Mouse (Mus musculus): Measurements from ENCODE around the gene Nckap5.

The Nckap5 gene

DNA sequence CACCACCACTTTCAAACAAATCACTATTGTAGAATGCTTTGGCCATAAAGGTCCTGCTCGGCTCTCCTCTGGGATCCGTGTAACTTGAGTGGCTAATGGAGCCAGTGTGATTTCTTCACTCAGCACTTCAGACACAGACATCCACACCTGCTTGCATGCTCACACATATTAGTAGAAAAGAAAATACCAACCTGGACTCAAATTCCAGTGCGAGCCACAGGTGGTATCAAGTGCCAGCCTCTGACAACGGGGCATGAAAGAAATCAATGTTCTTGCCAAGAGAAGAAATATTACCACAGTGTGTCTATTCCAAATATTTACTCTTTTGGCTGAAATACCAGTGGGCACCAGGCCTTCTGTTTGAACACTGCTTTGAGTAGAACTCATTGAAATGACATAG lies 208.6 kb downstream of the Nckap5 start:
- no peak for DNase-seq (ENCODE audit: low spot score in 2 of 2)

GRCm38 (mm10) chr1:126617464-126618041 lies 213.0 kb downstream of the Nckap5 start:
- no peak for DNase-seq (ENCODE audit: low spot score in 2 of 2)

GRCm38 (mm10) chr1:126616964-126617363 lies 213.6 kb downstream of the Nckap5 start:
- no peak for DNase-seq (ENCODE audit: low spot score in 2 of 2)

- no peak for DNase-seq (ENCODE audit: low spot score in 2 of 2)
Measured at GRCm38 (mm10) chr1:126612916-126613315, 217.7 kb downstream of the Nckap5 start.

DNA sequence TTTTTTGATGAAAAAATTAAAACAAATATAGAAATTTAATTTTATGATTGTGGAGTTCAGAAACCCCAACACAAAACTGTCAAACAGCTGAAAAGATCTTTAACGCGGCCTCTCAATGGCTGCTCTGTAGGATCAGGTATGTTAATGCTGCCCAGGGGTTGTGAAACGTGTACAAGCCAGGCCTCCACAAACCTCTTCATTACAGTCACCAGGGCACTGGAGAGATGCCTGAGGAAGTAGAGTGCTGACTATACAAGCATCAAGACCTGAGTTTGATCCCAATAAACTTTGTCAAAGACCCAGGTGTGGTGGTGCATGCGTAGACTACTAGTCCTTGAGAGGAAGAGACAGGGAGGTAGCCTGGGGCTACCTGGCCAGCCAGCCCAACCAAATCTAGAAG lies 222.0 kb downstream of the Nckap5 start:
- no peak for DNase-seq (ENCODE audit: low spot score in 2 of 2)

GRCm38 (mm10) chr1:126606189-126607080 lies 224.2 kb downstream of the Nckap5 start:
- no peak for DNase-seq (ENCODE audit: low spot score in 2 of 2)

DNA sequence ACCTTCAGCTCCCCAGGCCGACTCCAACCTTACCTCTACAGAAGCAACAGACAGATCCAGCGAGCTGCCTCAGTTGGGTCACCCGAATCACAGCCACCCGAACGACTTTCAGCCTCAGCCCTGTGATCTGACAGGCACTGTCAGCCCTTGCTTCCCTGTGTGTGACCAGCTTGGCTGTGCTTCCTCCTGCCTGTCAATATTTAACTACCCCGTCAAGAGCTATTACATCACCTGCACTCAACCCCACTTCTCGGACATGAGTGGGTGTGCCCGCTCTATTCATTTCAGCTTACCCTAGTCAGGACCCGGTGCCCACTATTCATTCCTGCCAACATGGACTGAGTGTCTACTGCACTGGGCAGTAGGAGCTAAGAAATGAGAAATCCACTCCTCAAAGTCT lies 226.0 kb downstream of the Nckap5 start:
- DNase-seq (ENCODE audit: low spot score in 2 of 2), result no peak

DNA sequence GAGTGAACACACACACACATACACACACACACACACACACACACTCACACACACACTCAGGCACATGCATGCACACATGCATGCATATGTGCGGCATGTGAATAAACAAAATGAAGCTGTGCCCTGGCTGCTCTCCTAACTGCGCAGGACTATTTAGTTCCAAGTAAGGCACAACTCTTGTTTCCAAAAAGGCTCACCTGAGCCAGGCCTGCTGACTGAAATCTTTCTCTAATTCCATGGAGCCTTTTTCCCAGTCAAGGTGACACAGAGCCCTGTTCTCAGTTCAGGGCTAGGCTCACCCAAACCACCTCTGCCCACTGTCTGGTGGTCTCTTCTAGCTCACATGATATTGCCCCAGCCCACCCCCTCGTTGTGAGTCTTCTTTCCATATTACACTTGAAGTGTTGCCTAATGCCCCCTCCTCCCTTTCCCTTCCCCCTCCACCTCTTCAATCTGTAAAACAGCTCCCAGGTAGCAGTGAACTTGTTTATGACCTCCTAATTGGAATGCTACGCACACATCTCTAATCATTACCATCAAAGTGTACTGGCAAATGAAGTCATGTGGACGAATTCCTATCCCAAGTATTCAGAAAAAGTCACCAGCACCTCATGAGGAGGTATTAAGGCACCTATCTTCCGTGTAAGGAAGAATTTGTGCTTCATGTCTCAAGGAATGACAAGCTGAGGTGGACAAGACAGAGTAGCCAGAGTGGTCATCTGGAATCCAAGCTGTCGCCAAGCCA lies 226.7 kb downstream of the Nckap5 start:
- no peak for DNase-seq (ENCODE audit: low spot score in 2 of 2)

DNA sequence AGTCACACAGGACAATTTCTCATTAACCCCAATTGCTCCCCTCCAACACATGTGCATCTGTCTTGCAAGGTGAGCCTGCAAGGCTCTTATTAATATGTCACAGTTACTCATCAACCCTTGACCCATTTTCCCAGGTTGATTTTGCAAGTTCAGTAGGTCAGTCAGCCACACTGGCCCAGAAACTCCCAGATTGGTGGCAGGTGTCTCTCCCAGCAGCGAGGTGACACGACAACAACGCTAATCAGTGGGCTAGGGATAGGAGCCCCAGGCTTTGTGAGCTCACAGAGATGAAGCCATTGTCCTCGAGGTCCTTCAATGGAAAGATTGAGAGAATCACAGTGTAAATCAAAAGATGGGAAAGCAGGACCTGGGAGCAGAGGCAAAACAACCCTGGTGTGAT lies 230.0 kb downstream of the Nckap5 start:
- no peak for DNase-seq (ENCODE audit: low spot score in 2 of 2)

DNA sequence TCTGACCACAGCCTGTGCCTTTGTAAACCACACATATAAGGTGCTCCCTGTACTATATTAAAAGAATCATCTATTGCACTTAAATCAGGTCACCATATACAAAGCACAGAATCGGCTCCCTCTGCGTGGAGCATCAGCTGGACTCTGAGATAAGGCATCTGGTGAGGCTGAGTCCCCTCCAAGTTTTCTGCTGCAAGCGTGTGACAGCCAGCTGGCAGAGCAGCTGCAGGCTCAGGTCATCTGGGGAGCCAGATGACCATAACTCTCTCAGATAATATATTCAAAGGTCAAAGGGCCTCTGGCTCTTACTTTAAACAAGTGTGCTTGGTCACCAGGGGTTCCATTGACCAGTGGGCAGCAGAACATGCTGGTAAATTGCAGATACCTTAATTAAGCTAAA lies 233.2 kb downstream of the Nckap5 start:
- DNase-seq (ENCODE audit: low spot score in 2 of 2), result no peak

DNA sequence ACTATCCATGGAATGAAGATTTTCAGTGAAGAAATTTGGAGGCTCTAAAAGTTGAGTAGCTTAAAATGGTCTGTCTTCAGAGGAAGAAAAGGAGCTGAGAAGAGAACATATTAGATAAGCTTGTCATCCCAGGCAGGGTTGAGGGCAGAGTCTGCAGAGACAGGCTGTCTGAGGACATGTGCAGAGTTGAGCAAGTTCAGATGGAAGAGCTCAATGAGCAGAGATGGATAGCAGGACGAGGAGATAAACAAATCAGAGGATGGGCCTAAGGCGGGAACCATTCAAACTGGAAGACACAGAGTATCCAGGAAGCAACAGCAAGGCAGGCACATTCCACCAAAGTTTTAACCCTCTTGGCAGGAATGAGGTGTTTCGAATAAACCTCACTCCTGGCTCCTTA lies 235.8 kb downstream of the Nckap5 start:
- DNase-seq (ENCODE audit: low spot score in 2 of 2), result no peak

- no peak for DNase-seq (ENCODE audit: low spot score in 2 of 2)
Measured at GRCm38 (mm10) chr1:126593044-126593805, 237.4 kb downstream of the Nckap5 start.

GRCm38 (mm10) chr1:126590911-126591310 lies 239.7 kb downstream of the Nckap5 start:
- DNase-seq (ENCODE audit: low spot score in 2 of 2), result no peak

DNA sequence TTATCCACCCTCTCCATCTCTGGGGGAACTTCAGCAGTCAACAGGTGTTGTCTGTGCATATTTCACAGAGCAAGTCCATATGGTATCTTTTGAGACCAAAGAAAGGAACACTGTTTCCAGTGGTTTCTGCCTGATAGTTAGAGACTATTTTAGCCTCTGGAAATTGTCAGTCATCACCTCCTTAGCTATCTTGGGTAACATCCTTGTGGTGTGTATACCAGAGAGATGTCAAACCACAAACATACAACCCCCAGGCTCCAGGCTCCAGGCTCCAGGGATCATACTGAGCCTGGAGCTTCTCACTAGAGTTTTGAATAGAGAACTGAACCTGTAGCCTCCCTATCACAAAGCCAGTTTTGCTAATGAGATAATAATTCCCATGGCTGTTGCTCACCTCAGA lies 252.4 kb downstream of the Nckap5 start:
- no peak for DNase-seq (ENCODE audit: low spot score in 2 of 2)

GRCm38 (mm10) chr1:126574295-126574694 lies 256.3 kb downstream of the Nckap5 start:
- no peak for DNase-seq (ENCODE audit: low spot score in 2 of 2)

- no peak for DNase-seq (ENCODE audit: low spot score in 2 of 2)
Measured at GRCm38 (mm10) chr1:126573714-126574113, 256.9 kb downstream of the Nckap5 start.

- DNase-seq (ENCODE audit: low spot score in 2 of 2), result no peak
Measured at GRCm38 (mm10) chr1:126573097-126573496, 257.5 kb downstream of the Nckap5 start.

DNA sequence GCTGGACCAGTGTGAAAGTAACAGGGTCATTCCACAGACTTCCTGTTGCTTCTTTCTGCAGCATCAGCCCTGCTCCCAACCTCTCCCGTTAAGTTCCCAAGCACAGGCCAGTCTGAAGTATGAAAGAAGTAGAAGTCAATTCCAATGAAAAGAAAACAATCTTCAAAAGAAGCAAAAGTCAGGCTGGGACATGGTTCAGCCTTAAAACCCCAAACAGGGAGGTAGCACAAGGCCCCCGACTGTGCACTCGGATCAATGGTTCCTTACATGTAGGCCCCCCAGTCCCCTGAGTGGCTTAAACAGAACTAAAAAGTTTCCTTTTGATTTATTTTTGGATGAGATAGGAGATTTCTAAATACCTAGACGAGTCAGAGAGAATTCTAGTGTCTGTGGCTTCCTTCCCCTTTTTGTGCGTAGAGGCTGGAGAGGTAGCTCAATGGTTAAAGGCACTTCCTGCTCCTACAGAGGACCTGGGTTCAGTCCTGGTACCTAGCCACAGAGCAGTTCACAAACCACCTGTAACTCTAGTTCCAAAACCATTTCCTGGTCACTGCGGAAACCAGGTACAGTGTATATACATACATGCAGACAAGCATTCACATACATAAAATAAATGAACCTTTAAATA lies 260.9 kb downstream of the Nckap5 start:
- no peak for DNase-seq (ENCODE audit: low spot score in 2 of 2)

DNA sequence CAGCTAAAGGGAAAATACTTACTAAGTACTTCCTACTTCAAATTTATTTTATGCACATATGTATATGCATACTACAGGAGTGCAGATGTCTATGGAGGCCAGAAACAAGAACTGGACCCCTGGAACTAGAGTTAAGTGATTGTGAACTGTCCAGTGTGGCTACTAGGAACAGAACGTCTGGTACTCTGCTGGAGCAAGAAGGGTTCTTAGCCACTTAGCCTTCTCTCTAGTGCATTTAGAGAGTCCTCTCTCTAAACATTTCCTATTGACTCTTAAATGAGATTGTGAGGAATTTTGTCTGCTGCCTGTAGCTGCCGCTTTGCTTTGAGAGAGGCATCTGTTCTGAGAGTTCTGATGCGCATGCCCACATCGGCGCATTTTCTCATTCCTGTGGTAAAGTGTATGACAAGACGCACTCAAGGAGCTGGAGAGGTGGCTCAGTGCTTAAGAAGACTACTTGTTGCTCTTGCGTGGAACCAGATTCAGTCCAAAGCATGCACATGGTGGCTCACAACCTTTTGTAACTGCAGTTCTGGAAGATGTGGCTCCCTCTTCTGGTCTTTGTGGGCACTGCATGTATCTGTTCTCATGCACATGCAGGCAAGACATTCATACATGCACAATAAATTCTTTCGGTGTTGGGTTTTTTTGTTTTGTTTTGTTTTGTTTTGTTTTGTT lies 261.9 kb downstream of the Nckap5 start:
- DNase-seq (ENCODE audit: low spot score in 2 of 2), result no peak

GRCm38 (mm10) chr1:126565151-126565725 lies 265.4 kb downstream of the Nckap5 start:
- no peak for DNase-seq (ENCODE audit: low spot score in 2 of 2)

Measured in right cerebral cortex, postnatal 36 days (tissue).